Mouse (Mus musculus) thymus, adult 2 months (tissue): Measurements from ENCODE around the gene Ppid. TPM values are rescaled to one million over a fixed set of nuclear protein-coding genes. Genes with fewer than 3 reads are reported as not detected.
A peak's percentile ranks its signal among the peaks of the same experiment; 100 is the strongest.

Source experiments
- DNase-seq: peaks from one replicate; pipeline ENCODE4 v3.0.0; 2021
- H3K27ac ChIP-seq: fragments of 200-500 bp; 2 replicates; pipeline ENCODE4 v1.5.1; 2012; ENCODE audit warnings: low read length, control low read depth; ENCODE audit not compliant: control insufficient read depth, insufficient read depth
- H3K27me3 ChIP-seq: fragments of 200-500 bp; 2 replicates; pipeline ENCODE4 v1.6.1; 2012; ENCODE audit warnings: mild to moderate bottlenecking, low read length, moderate library complexity, mixed read lengths; ENCODE audit not compliant: control insufficient read depth, insufficient read depth
- H3K36me3 ChIP-seq: fragments of 200-500 bp; 2 replicates; pipeline ENCODE4 v1.6.1; 2012; ENCODE audit warnings: mild to moderate bottlenecking, low read length, moderate library complexity; ENCODE audit not compliant: control insufficient read depth, insufficient read depth
- H3K4me1 ChIP-seq: fragments of 200-500 bp; replicated peaks from 2 replicates; pipeline ENCODE4 v1.6.1; 2012; ENCODE audit warnings: low read length; ENCODE audit not compliant: control insufficient read depth, insufficient read depth
- H3K4me3 ChIP-seq: fragments of 200-500 bp; 2 replicates; pipeline ENCODE4 v1.5.1; 2012; ENCODE audit warnings: mild to moderate bottlenecking, low read length, control low read depth, moderate library complexity; ENCODE audit not compliant: control insufficient read depth, insufficient read depth
- CTCF ChIP-seq: fragments of 200-500 bp; IDR thresholded peaks from 2 replicates; pipeline ENCODE4 v1.5.1; 2012; ENCODE audit warnings: mild to moderate bottlenecking, control low read depth, low read length, moderate library complexity, borderline replicate concordance; ENCODE audit not compliant: control insufficient read depth, poor library complexity, insufficient read depth; ENCODE audit errors: extremely low read depth
- POLR2A ChIP-seq: fragments of 200-500 bp; IDR thresholded peaks from 2 replicates; pipeline ENCODE4 v1.6.1; 2012; ENCODE audit warnings: mild to moderate bottlenecking, low read length, control low read depth, moderate library complexity; ENCODE audit not compliant: control insufficient read depth, poor library complexity, insufficient read depth; ENCODE audit errors: extremely low read depth
- WGBS: fragments of 180-500 bp; shearing (Covaris S2); methylation state at CpG from one replicate; pipeline ENCODE4 v1.1.7; 2018; 5-methylcytosine and 5-hydroxymethylcytosine counted together
- polyA plus RNA-seq: library from polyadenylated mRNA; depleted of rRNA; stranded (reverse); fragments of >200 nt; gene quantifications from 2 replicates; pipeline ENCODE4 v1.2.3, GENCODE M21; 2012; rRNA removed

The Ppid gene
- polyA plus RNA-seq, 1 experiment: 15.6 TPM

- TF ChIP-seq POLR2A (no peak), CTCF (no peak)
- no peak for DNase-seq
- Histone ChIP-seq H3K4me3 (peak overlapping the region; percentile 79), H3K4me1 (peaks cover 3% of the 10 kb centered on the region; the same call in 1 of the 2 replicates), H3K27me3 (no peaks in the 10 kb centered on the region), H3K36me3 (0 out of 2 replicates have a peak, but pooled peaks cover 3% of the 10 kb centered on the region), H3K27ac (peak overlapping the region; percentile 71)
- whole genome bisulfite sequencing: under 1% methylated on average over 9 of the region's 9 CpGs
These were observed 37.0 kb downstream of the Ppid start for GRCm38 (mm10) chr3:79628182-79628560.

- H3K4me3 ChIP-seq: peak within 1 kb of the TSS; percentile 79
- peak within 1 kb of the TSS; percentile 71 for H3K27ac ChIP-seq
- peak; percentile 94 for DNase-seq
- TF ChIP-seq POLR2A (peak; percentile 59; the same call in 1 of the 2 replicates), CTCF (0 out of 2 replicates have a peak, but pooled peaks have one; percentile 20)
- no peaks in the 10 kb centered on the region for H3K27me3 ChIP-seq
- H3K36me3 ChIP-seq: 0 out of 2 replicates have a peak, but pooled peaks cover 3% of the 10 kb centered on the region
- peaks cover 3% of the 10 kb centered on the region; the same call in 1 of the 2 replicates for H3K4me1 ChIP-seq
- WGBS: under 1% methylated on average over 60 of the region's 60 CpGs
These were observed 37.6 kb downstream of the Ppid start, which contains the start of gene 4930579G24Rik for GRCm38 (mm10) chr3:79628561-79629415. Gene 4930579G24Rik, plus strand, starts transcription at chr3:79629079.

GRCm38 (mm10) chr3:79629416-79629730 lies 38.2 kb downstream of the Ppid start, which contains the start of gene Etfdh:
Gene Etfdh, minus strand, starts transcription at chr3:79629500.
- H3K27ac ChIP-seq: peak within 1 kb of the TSS; percentile 71
- no peak for TF ChIP-seq POLR2A
- TF ChIP-seq CTCF: no peak
- no peak for DNase-seq
- H3K4me3 ChIP-seq: peak within 1 kb of the TSS; percentile 79
- H3K27me3 ChIP-seq: no peaks in the 10 kb centered on the region
- 4% methylated on average over 11 of the region's 11 CpGs for WGBS
- 0 out of 2 replicates have a peak, but pooled peaks cover 3% of the 10 kb centered on the region for H3K36me3 ChIP-seq
- peaks cover 3% of the 10 kb centered on the region; the same call in 1 of the 2 replicates for H3K4me1 ChIP-seq

GRCm38 (mm10) chr3:79652129-79652528 lies 61.0 kb downstream of the Ppid start:
- 95% methylated on average over 6 of the region's 6 CpGs for whole genome bisulfite sequencing

More at GRCm38 (mm10) chr3:79652129-79652528, 61.0 kb downstream of the Ppid start:
- no peak overlapping the region for H3K27ac ChIP-seq
- no peaks in the 10 kb centered on the region for H3K36me3 ChIP-seq
- H3K4me1 ChIP-seq: no peaks in the 10 kb centered on the region
- TF ChIP-seq POLR2A: no peak
- TF ChIP-seq CTCF: no peak
- H3K4me3 ChIP-seq: no peak overlapping the region
- H3K27me3 ChIP-seq: no peaks in the 10 kb centered on the region
- DNase-seq: no peak

Other genes with a start within 250 kb of the Ppid start
- 2.3 and 2.7 TPM in 2 replicates for gene Fnip2, start 23.5 kb upstream of the Ppid start, polyA plus RNA-seq
- gene 4930579G24Rik, start 37.7 kb downstream of the Ppid start, polyA plus RNA-seq: 8.6 and 12.8 TPM in 2 replicates
- 51.4 and 61.3 TPM in 2 replicates for gene Etfdh, start 38.2 kb downstream of the Ppid start, polyA plus RNA-seq
- 0.38 and 0.75 TPM in 2 replicates for gene Rxfp1, start 146.5 kb downstream of the Ppid start, polyA plus RNA-seq